Mouse (Mus musculus) kidney, postnatal 4 days (tissue): ENCODE data around the gene Terb1.
A peak's percentile ranks its signal among the peaks of the same experiment; 100 is the strongest.

ENCODE experiments used
- DNase-seq, 2 experiments: peaks; one replicate each; pipeline ENCODE4 v3.0.0; 2021; ENCODE audit warnings: mixed read lengths in 2 of 2

Gene Terb1

DNA sequence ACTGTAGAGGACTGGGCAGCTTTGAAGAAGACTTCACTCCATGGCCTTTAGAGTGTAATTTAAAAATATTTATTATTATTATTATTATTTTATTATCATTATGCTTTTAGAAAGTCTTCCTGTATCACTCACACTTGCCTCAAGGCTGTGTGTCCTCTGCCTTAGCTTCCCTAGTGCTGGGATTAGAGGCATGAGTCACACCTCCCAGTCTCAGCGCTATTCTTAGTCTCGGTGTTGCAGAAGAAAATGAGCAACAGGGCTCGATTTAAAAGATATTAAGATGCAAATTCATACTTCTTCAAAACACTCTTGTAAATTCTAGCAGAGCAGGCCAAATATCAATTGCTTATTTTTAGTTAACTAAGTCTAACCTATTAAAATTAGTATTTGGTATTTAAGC lies 60.9 kb downstream of the Terb1 start:
- no peak for DNase-seq

DNA sequence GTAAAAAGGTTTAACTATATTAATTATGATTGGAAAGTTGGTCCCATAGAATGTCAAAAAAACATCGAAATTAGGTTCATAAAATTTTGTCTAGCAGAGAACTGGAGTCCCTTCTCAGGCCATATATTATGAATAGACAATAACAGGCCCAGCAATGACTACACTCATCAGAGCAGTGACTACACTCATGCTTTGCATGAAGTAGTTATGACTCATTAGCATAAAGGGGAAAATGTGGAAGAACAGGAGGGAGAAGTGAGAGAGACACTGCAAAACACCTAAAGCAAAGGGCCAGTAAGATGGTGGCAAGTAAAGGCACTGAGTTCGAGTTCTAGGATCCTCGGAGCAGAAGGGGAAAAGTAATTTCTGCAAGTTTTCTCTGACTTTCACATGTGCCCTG lies 63.7 kb downstream of the Terb1 start:
- no peak for DNase-seq

DNA sequence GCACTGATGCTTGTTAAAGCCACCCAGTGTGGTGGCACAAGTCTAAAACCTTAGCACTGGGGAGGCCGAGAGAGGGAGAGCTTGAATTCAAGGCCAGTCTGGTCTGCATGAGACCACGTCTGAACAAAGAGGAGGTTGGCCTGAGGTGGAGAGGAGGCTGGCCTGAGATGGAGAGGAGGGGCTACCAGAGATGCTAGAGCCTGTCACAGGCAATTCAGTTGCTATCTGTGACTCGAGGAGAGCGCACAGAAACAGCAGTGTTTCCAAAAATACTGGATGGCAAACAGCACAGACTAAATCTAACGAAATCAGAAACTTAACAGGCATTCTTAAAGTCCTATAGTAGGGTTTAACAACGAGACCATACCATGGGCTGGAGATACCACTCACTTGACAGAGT lies 64.5 kb downstream of the Terb1 start:
- DNase-seq: no peak

DNA sequence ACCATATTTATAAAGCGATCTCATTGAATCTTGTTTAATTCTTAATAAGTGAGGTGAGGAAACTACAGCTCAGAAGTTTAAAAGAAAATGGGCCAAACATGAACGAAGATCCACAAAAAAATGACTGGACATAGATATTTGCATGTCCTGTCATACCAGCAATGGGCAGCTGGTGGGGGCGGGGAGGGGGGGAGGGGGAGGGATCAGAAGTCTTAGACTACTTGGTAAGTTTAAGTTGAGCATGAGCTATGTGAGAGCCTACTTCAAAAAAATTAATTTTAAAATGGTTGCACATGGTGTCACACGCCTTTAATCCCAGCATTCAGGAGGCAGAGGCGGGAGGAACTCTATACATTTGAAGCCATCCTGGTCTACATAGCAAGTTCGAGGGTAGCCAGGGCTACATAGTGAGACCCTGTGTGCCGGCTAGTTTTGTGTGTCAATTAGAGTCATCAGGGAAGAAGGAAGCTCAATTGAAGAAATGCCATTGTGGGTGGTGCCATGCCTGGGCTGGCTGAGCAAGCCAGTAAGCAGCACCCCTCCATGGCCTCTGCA lies 66.5 kb downstream of the Terb1 start:
- DNase-seq: no peak

DNA sequence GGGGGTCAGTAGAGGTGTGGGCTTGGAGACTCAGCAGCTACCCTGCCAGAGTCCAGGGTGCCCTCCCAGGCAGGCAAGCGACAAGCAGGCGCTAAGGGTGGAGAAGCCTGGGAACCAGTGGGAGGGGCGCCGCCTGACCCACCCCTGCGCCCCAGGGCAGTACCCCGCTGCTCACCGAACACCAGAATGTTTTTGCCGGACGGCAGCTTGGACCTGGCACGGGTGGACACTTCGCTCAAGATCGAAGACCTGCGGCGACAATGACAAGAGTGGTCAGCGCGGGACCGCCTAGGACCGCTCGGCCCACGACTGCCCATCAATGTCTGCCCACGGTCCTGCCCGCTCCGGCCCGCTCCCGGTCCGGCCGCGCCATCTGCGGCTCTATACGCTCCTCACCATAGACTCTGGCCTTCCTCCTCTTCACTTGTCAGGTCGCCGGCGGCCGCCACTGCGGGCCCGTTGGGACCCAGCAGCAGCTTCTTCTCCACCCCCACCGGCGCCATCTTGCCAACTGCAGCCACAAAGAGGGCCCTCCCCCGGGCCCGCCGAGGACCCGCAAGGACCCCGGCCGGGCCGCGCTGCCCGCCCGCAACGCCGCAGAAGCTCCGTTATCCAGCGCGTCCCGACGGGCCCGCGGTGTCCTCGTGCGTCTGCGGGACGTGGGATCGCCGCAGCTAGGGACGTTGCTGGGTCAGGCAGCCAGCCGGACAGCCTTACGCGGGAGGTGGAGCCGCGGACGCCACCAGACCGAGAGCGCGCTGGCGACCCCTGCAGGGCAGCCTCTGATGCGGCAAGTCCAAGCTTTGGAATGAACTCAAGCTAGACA lies 67.2 kb downstream of the Terb1 start, which contains the start of gene Dync1li2:
Dync1li2 (minus strand) TSS at position 749 of the 826 bp plus-strand sequence.
- peak; percentile 96 to 97 for DNase-seq

DNA sequence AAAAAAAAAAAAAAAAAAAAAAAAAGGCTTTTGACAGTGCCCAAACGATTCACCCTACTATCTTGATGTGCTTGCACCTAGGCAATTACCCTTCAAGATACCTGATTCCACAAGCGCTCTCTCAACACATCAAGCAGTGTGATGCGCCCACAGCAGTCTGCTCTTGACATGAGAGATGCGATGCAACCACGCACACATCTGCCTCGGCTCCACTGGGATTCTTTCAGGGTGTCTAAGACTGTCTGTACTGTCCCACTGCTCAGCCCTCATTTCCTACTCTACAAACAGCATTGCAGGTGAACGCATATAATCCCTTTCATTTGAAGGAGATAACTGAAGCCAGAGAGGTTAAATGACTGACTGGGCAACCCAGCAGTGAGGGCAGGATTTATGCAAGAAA lies 68.1 kb downstream of the Terb1 start:
- DNase-seq: no peak

DNA sequence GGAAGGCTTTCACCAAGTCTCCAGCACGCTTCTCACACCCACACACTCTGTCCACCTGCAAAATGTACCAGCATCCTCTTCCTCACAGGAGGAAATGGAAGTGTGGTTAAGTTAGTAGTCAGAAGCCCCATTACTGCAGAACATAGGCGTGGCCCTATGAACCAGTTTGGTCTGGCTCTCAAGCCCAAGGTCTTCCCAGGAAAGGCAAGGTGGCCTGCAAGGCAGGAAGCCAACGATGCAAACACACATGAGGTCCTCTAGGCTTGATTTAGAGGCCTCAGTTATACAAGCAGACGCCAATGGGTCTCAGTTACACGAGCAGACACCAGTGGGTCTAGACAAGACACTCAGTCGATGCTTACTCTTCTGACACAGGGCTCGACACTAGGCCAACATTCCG lies 70.2 kb downstream of the Terb1 start:
- DNase-seq: no peak

DNA sequence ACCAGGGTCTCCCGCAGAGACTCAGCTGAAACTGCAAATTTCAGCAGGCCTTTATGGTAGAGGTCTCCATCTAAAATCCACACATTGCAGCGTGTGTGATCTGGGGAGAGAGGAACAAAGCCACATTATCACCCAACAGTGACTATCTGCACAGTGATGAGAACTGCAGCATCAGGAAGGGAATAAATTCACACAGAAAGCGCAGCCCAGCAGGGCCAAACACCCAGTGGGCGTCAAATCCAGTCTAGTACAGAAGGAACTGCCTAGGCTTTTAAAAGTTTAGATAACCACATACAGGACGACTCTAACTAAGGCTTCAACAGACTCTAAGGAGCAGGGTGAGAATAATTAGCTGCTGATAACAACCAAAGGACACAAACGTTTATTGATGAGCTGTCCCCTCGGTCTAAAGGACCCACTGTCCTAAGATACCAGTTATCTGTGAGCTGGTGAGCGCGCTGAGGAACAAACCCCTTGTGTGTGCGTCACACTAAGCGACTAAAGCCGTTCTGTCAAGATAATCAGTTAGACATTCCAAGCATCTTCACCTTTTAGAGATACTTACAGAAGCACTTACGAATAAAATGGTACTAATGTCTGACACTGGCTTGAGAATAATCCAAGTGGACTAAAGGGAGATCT lies 72.1 kb downstream of the Terb1 start:
- DNase-seq: no peak

DNA sequence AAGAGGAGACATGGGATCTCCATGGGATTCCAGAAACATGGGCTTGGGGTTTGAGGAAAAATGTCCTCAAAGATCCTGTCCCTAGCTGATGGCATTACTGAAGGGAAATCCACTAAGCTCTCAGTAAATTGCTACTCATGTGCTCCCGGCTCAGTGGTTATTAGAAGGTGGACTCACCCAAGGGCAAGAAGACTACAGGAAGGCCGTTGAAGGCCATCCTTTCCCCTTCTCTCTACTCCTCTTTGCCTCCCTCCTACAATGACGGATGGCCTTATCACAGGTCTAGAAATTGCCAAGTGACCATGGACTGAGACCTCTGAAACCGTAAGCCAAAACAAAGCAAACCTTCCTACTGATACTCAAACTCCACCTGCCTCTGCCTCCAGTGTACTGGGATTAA lies 73.1 kb downstream of the Terb1 start:
- DNase-seq: no peak

DNA sequence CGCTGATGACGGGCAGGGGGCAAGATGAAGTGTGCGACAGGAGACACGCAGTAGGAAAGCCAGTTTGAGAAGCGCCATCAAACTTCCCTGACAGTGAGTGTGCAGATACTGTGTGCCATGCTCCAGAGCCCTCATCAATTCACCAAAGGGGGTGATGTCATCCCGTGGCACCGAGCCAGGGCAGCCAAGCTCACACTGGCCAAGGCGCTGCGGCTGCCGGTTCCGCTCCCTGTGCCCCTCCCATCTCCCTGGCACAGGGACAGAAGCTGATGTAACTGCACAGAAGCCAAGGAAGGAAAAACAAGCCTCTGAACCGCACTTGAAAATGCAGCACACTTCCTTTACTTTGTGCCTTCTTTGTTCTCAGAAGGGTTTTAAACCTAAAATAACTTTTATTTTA lies 73.7 kb downstream of the Terb1 start:
- DNase-seq: peak; percentile 95 to 96

DNA sequence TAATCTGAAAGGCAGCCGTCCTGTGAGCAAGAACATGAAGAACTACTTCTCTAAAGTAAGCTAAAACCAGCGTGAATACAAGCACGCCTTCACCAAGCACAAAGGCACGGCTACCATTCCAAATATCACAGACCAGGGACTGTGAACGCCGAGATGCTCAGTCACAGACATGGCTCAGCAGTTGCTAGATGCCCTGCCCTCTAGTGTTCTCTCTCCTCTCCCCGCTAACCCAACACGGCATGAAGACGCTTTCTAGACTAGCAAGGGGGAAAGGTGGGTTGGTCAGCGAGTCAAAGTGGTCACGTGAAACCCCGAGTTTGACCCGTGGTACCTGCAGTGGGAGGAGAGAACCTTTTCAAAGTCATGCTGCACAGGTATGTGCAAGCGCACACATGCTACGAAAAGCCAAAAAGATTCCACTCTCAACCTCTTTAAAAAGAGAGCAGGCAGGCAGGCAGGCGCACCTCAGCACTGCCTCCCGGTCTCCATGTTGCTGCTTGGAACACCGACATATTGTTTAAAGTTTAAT lies 74.8 kb downstream of the Terb1 start:
- no peak for DNase-seq

DNA sequence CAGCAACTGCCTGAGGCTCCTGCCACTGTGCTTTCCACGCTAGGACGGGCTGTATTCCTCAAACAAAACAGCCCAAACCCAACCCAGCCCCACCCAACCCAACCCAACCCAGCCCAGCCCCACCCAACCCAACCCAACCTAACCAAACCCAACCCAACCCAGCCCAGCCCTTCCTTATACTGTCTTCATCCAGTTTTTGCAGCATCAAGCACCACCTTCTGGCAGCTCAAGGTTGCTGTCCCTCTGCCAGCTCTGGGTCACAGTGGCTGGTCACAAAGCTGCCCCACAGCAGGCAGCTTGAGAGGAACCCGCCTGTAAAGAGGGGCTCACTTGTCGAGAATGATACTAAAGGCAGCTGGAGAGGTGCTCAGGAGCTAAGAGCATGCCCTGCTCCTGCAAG lies 75.4 kb downstream of the Terb1 start:
- DNase-seq: no peak

DNA sequence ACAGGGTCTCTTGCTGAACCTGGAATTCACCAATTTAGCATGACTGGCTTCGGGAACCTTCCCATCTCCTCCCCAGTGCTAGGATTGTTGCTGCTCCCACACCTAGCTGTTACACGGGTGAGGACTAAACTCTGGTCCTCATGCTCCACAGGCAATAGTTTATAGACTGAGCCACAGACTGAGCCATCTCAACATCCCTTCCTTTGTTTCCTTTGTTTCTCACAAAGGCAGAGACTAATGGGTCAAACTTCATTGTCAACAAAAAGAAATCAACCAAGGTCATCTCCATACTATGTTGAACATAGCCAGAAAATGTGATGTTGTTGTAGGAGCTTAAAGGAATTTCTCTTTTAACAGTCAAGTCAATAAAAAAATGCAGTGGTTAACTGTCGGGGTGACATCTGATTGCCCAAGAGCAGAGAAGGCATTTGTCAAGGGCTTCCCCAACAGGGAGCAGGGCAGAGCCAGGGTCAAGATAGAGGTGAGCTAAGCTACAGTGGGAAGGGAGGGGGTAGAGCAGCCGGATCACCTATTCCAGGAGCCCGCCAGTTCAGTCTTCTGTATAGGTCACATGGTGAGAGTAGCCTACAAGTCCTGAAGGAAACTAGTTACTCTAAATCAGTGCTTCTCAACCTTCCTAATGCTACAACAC lies 76.4 kb downstream of the Terb1 start:
- no peak for DNase-seq

DNA sequence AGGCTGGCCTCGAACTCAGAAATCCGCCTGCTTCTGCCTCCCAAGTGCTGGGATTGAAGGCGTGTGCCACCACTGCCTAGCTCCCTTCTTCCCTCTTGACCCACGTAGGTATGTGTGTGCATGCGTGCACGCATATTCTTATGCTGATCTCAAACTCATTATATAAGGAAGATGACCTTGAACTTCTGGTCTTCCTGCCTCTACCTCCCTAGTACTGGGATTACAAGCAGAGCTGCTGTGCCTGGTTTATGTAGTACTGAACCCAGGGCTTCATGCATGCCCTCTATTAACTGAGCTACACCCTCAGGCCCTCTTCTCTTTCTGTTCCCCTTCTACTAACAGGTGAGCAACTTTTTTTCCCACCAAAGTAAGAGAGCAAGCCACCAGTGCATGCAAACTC lies 77.1 kb downstream of the Terb1 start:
- no peak for DNase-seq

DNA sequence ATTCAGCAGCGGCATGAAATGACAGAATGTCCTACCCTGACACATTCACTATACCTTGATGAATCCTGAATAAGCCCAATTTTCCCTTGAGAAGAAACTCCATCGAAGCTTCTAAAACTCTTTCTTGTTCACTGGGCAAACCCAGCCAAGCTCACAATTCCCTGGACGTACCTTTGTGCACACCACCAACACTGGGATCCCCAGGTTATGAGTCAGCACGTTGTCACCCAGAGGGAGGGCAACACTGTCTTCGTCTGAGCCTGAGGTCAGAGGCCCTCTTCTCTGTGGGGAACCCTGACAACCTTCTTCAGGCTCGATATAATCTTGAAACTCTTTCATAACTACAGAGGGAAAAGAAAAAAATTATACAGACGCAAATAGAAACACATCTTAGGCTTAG lies 79.5 kb downstream of the Terb1 start:
- no peak for DNase-seq

DNA sequence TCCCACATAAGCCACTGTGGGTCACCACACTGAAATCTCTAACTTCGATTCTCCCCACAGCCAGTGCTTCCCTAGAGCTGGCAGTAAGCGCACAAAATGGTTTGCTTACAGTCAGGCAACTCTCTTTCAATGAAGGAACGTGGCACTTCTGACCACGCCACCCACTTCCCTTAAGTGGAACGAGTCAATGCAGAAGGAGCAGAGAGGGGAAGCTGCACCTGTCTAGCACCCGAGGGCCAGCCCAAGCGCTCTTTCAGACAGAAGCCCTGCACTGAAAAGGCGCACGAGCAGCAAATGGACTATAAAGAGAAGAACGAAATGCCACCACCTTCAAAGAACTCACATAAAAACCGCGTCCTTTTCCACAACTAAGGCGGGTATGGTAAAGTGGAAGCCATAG lies 82.0 kb downstream of the Terb1 start:
- no peak for DNase-seq

DNA sequence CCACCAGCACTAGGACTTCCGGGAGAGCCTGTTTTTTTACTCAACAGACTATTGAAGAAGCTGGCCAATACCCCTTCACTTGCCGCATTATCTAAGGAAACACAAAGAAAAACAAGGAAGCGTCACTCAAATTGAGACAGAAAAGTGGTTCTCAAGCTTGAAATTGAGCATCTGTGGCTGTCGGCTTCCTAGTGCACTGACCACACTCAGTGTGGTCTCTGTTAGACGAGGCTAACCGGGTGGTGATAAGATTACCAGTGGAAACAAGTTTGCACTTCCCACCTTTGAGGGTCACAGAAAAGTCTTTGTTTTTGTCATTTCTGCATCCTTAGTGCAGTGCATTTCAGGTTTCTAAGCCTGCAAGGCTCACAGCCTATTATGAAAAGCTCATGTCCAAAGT lies 87.4 kb downstream of the Terb1 start:
- no peak for DNase-seq

DNA sequence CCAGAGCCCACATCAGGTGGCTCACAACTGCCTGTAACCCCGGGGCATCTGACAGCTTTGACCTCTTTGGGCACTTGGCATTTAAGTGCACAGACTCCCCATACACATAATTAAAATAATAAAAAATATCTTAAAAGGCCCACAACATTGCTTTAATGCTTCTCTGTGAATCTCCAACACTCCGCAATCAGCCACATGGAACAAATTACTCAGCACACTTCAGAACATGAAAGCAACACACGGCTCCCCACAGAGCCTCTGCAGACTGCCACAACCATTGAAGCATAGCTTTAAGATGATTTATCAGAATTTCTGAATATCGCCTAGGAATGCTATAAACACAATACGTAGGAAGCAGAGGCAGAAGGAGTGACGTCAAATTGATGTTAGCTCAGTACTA lies 93.7 kb downstream of the Terb1 start:
- no peak for DNase-seq

DNA sequence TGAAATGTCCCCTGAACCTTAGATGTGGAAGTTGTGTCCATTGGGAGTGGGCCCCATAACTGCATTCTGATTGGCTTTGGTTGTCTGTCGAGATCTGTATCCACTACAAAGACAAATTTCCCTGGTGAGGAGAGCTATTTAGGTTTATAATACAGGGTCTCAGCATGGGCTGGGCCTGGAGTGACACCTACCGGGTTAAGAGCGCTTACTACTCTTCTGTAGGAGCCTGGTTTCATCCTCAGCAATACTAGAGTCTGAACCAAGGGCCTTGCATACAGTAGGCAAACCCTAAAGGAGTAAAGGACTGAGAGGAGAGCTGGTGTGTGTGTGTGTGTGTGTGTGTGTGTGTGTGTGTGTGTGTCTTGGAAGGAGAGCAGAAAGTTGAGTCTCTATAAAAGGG lies 95.5 kb downstream of the Terb1 start:
- peak in 1 of 2 experiments; percentile 27 for DNase-seq

DNA sequence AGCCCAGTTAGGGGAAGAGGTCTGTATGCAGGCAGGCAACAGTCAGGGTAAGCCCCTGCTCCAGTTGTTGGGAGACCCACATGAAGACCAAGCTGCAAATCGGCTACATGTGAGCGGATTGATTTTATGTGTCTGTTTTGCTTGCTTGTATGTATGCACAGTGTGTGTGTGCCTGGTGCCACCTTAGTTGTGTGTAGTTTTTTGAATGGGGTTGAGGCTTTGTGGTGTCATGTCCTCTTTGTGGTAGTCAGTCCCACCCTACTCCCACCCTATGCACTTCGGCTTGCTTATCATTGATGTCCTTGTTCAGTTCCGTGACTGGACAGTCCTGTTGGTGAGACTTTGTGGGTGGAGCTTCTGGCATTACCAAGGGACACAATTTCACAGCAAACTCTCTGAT lies 95.9 kb downstream of the Terb1 start:
- DNase-seq: no peak

DNA sequence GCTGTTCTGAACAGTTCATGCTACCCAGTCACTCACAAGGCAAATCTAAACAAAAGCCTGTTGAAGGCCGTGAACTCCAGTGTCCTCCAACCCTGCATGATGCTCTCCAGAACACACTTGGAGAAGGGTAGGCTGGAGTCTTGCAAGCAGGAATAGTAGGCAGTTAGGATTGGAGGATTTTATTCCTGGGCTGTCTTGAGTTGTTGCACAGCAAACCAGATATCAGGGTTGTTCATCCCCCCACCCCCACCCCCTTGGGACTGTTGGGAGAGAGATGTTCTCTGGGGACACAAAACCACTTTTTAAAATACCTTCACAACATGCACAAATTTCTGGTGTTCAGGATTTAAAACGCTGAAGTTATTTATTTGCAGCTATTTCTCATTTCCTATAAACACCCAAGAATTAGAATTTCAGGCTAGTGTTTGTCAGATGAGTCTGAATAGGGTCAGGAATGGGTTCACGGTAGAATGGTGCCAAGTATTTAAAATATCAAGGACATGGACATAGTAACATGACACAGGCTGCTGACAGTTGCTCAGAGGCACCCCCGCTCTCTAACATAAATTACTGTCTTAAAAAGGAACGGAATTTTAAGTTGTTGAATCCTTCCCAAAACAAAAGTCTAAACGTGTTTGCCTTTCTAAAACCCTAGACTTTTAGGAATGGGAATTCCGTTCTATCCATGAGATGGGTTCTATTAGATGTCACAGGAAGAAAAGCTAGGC lies 96.7 kb downstream of the Terb1 start:
- DNase-seq: no peak

DNA sequence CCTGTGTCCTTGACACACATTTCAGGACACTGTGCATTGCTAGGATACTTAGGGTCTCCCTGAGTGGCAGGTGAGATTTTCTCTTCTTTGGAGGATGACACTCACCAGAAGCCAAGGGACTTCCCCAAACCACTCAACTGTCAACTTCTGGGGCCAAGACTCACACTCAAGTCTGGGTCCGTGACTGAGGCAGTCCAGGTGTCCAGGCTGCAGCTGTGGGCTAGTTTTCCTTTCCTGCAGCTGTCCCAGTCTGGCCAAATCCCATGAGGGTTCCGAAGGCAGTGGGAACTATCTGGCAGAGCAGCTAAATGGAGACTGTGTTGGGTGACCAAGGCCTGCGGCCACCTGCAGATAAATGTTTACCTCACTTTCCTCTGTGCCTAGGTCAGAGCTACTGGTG lies 97.7 kb downstream of the Terb1 start:
- no peak for DNase-seq

DNA sequence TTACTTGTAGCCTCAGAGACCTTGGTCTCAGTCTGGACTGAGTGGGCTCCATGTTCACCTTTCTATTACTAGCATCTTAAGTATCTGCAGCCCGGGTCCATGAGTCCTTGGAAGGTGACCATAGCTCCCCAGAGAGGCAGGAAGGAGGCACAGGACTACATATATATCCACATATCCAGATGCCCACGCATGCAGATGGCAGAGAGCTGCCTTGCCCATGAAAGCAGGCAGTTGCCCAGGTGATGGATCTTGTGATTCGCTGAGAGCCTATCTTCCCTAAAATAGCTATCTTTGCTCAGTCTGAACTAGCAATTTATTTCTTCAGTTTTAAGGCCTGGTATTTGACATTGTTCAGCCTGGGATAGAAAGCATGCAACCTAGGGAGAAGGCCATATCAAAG lies 98.2 kb downstream of the Terb1 start:
- no peak for DNase-seq
